Mouse (Mus musculus): ENCODE data around the gene Pus10. TPM values are rescaled to one million over a fixed set of nuclear protein-coding genes. Genes with fewer than 3 reads are reported as not detected.
A peak's percentile ranks its signal among the peaks of the same experiment; 100 is the strongest.

The Pus10 gene
- polyA plus RNA-seq, 1 experiment from 2014 or later: 11.8 TPM

DNA sequence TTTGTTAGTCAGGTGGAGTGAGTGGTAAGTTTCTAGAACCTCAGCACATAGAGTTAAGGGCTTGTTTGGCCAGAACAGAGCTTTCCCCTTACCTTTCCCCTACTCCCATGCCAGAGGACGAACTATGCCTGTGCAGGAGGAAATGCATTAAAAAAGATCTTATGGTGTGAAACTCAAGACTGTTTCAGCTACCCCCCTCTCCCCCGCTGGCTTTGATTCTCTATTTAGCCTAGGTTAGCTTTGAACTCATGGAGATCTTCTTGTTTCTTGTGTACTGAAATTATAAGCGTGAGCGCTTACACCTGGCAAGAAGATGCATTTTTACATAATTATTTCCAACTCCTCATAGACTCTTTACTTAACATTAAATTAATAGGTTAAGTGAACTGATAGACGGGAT is 1.1 kb downstream of the Pus10 start:
- peaks cover 25% of the 10 kb centered on the region for H3K4me1 ChIP-seq (replicated peaks)
- peak overlapping the region; percentile 92 for H3K9ac ChIP-seq
- 12% methylated on average over 5 of the region's 5 CpGs for WGBS
- ATAC-seq (ENCODE audit: low FRiP score): no peak
- H3K9me3 ChIP-seq: no peaks in the 10 kb centered on the region
- peak overlapping the region; percentile 91 for H3K4me3 ChIP-seq
- peak overlapping the region; percentile 78 for H3K4me2 ChIP-seq
- H3K27ac ChIP-seq: peak overlapping the region; percentile 97
- H3K27me3 ChIP-seq: no peaks in the 10 kb centered on the region
- no peaks in the 10 kb centered on the region for H3K36me3 ChIP-seq

DNA sequence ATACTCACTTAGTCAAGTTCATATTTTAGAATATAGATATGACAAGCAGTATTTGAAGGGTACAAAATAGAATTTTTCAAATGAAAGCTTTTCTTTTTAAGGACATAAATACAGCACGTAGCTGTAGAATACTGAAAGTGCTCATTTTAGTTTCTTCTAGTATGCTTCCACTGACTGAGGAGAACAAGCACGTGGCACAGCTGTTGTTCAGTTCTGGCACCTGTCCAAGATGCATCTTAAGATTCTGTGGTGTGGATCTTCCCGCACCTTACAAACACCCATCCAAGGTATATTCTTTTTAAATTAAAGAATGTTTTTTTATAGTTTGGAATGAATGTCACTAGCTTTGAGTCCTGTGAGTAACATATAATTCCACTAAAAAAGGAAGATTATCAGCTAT is 1.7 kb downstream of the Pus10 start:
- no peaks in the 10 kb centered on the region for H3K27me3 ChIP-seq
- peaks cover 24% of the 10 kb centered on the region for H3K4me1 ChIP-seq (replicated peaks)
- 37% methylated on average over 3 of the region's 3 CpGs for WGBS
- H3K9me3 ChIP-seq: no peaks in the 10 kb centered on the region
- no peak overlapping the region for H3K27ac ChIP-seq
- ATAC-seq (ENCODE audit: low FRiP score): no peak
- H3K4me2 ChIP-seq: peak overlapping the region; percentile 78
- H3K36me3 ChIP-seq: no peaks in the 10 kb centered on the region
- peak overlapping the region; percentile 91 for H3K4me3 ChIP-seq
- no peak overlapping the region for H3K9ac ChIP-seq

DNA sequence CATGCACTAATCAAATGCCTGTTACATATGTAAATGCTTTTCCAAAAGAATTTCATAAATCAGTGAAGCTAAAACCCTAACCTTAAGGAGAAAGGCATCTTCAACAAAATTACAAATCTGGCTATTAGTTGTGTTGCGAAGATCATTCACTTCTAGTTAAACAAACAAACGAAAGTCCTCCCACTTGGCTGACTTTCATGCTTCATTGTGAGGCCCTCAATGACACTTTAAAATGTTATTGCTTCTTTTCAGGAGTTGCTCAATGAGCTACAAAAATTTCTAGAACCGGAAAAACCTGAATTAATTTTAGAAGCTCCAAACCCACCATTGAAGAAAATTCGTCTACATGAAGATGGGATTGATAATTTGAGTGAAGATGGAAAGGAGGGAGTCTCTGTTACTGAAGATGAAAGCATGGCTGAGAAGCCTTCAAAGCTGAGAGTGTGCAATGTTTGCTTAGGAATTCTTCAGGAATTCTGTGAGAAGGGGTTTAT is 6.8 kb downstream of the Pus10 start:
- Histone ChIP-seq H3K27ac (no peak overlapping the region), H3K9me3 (no peaks in the 10 kb centered on the region), H3K4me3 (no peak overlapping the region), H3K4me2 (no peak overlapping the region), H3K36me3 (peaks cover 46% of the 10 kb centered on the region), H3K9ac (no peak overlapping the region), H3K27me3 (no peaks in the 10 kb centered on the region), H3K4me1 (replicated peaks) (peaks cover 5% of the 10 kb centered on the region)
- ATAC-seq (ENCODE audit: low FRiP score): no peak
- 92% methylated on average over 4 of the region's 4 CpGs for WGBS

DNA sequence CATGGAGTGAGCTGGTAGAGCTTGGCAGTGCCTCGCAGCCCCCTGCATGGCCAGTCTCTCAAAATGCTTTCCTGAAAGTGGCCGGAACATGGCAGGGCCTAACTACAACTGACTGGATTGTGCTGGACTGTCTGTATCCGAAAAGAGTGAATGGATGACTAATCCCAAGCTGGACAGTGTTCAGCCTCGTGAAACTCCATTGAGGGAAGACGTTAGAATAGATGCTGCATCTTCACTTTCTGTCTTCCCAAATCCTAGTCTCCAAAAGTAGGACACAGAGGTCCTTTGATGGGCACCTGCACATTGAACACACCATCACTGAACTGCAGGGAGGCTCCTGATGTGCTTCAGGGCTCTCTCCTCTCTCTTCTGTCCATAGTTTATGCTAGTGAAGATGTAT is 10.6 kb downstream of the Pus10 start:
- Histone ChIP-seq H3K4me1 (replicated peaks) (no peaks in the 10 kb centered on the region), H3K27ac (no peak overlapping the region), H3K4me3 (no peak overlapping the region), H3K4me2 (no peak overlapping the region), H3K27me3 (no peaks in the 10 kb centered on the region), H3K9ac (no peak overlapping the region), H3K36me3 (peaks cover 71% of the 10 kb centered on the region), H3K9me3 (no peaks in the 10 kb centered on the region)
- ATAC-seq (ENCODE audit: low FRiP score): no peak
- WGBS: 87% methylated on average over 5 of the region's 5 CpGs

DNA sequence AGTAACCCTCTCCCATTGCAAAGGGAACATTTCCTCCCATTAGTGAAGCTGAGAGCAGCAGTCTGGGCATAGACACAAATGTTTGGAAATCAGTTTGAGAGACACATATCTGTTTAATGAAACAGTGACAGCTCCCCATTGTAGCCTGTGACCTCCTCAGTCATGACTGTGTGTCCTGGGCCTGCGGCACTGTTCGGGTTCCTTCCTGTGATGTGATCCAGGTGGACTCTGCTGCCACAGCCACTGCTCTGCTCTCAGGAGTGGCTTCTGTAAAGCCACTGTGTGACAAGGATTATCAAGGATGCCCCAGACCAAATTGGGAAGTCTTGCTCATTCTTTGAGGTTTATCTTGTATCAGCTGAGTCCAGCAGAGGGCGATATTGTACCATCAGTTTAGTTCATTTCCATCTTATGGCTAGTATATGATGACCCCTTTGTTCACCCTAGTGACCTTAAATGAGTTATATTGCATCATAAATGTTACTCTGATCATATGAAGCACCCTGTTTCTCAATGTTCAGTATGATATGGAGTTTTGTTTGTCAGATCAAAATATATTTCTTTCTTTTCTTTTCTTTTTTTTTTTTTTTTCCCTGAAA is 13.7 kb downstream of the Pus10 start:
- Histone ChIP-seq H3K4me3 (no peak overlapping the region), H3K9ac (no peak overlapping the region), H3K4me1 (replicated peaks) (no peaks in the 10 kb centered on the region), H3K4me2 (no peak overlapping the region), H3K27me3 (no peaks in the 10 kb centered on the region), H3K9me3 (no peaks in the 10 kb centered on the region), H3K27ac (no peak overlapping the region), H3K36me3 (peaks cover 78% of the 10 kb centered on the region)
- WGBS: 43% methylated on average over 3 of the region's 3 CpGs
- ATAC-seq (ENCODE audit: low FRiP score): peak; percentile 46

DNA sequence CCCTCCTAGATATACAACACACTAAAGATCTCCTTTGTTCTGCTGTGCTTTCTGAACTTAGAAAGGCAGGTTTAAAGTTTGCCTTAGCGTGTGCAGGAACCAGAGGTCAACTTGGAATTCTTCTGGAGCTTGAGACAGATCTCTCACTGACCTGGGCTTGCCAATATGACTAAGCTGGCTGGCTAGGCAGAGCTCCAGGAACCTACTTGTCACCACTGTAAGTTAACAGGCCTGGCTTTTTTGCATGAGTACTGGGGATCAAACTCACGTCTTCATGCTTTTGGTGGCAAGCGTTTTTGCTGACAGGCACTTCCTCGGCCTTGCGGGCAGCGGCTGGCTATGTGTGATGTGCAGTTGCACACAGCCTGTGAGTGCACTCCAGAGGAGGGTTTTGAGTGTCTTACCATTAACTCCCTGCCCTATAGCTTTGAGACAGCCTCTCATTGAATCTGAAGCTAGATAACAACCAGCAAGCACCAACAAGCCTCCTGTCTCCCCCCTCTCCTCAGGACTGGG is 15.0 kb downstream of the Pus10 start:
- no peak overlapping the region for H3K4me3 ChIP-seq
- 84% methylated on average over 6 of the region's 6 CpGs for WGBS

DNA sequence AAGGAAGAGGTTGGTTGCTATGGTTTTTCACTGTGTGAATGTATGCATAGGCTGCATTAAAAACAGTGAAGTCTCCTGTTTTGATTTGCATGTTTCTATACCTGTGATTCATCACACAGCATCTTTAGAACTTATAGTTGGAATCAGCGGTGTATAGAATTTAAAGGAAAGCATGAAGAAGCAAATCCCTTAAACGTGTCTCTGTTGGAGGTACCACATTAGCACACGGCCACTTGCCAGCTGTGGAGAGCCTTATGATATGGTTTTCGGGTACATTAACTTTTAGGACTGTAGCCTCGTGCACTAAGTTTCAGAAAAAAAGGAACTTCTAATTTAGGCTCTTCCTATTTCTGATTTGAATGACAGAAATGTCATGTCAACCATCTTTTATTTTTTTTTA is 17.1 kb downstream of the Pus10 start:
- no peak overlapping the region for H3K4me3 ChIP-seq
- ATAC-seq (ENCODE audit: low FRiP score): no peak
- no peaks in the 10 kb centered on the region for H3K9me3 ChIP-seq
- H3K36me3 ChIP-seq: peaks cover 65% of the 10 kb centered on the region
- H3K27ac ChIP-seq: no peak overlapping the region
- H3K4me2 ChIP-seq: no peak overlapping the region
- H3K27me3 ChIP-seq: no peaks in the 10 kb centered on the region
- WGBS: 94% methylated on average over 5 of the region's 5 CpGs
- H3K4me1 ChIP-seq (replicated peaks): no peaks in the 10 kb centered on the region
- H3K9ac ChIP-seq: no peak overlapping the region

More for the DNA sequence above, 15.0 kb downstream of the Pus10 start:
- Histone ChIP-seq H3K9me3 (no peaks in the 10 kb centered on the region), H3K9ac (no peak overlapping the region), H3K27me3 (no peaks in the 10 kb centered on the region), H3K4me1 (replicated peaks) (no peaks in the 10 kb centered on the region), H3K36me3 (peaks cover 69% of the 10 kb centered on the region), H3K4me2 (no peak overlapping the region), H3K27ac (no peak overlapping the region)
- no peak for ATAC-seq (ENCODE audit: low FRiP score)

DNA sequence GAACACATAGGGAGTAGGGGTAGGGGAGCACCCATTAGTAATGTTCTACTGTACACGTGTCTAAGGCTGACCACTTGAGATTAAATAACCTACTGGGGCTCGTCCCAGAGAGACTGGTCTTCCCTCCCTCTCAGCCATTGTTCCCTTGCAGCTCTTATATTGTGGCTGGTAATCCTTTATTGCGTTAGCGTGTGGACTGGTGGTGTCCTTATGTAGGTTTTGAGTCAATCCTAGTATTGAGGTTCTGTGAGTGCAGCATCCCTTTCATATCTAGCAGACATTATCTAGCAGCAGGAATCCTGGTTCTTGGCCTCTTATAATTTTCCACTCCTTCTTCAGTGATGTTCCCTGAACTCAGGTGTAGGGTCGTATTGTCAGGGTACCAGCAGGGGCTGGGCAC is 21.2 kb downstream of the Pus10 start:
- 91% methylated on average over 5 of the region's 5 CpGs for WGBS
- Histone ChIP-seq H3K4me3 (no peak overlapping the region), H3K27ac (no peak overlapping the region), H3K36me3 (peaks cover 48% of the 10 kb centered on the region), H3K27me3 (no peaks in the 10 kb centered on the region), H3K4me2 (no peak overlapping the region), H3K4me1 (replicated peaks) (no peaks in the 10 kb centered on the region), H3K9me3 (no peaks in the 10 kb centered on the region), H3K9ac (no peak overlapping the region)
- ATAC-seq (ENCODE audit: low FRiP score): no peak

DNA sequence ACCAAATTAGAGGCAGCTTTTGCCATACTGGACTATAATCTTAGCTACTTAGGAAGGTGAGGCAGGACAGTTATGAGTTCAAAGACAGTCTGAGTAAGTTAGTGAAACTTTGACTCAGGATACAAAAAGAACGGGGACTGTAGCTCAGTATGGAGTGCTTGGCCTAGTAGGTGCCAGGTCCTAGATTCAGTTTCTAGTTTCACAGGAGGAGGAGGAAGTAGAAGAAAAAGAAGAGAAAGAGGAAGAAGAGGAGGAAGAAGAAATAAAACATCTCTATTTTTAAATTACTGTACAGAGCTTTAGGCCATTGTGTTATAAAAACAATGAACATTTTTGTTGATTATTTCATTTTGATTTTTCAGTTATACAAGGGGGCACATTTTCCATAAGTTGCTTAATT is 22.6 kb downstream of the Pus10 start:
- Histone ChIP-seq H3K27me3 (no peaks in the 10 kb centered on the region), H3K4me2 (no peak overlapping the region), H3K36me3 (peaks cover 38% of the 10 kb centered on the region), H3K4me1 (replicated peaks) (no peaks in the 10 kb centered on the region), H3K4me3 (no peak overlapping the region), H3K27ac (no peak overlapping the region), H3K9ac (no peak overlapping the region), H3K9me3 (no peaks in the 10 kb centered on the region)
- no peak for ATAC-seq (ENCODE audit: low FRiP score)
- 91% methylated on average over 1 of the region's 1 CpGs for WGBS

DNA sequence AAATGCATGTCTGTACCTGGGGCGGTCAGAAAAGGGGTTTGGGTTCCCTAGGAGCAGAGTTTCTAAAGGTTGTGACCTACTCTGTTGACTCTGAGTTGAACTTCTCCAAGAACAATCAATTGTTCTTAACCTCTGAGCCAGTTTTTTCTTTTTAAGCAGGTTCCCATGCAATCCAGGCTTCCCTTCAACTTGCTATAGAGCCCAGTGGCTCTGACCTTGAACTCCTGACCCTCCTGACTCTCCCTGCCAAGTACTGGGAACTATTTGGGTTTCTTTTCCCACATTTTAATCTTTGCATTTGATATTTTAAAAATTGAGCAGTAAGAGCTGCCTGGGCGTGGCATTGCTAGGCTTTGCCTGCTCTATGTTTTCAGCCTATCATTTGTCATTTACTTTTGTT is 27.8 kb downstream of the Pus10 start:
- WGBS: 95% methylated on average over 2 of the region's 2 CpGs
- Histone ChIP-seq H3K9me3 (no peaks in the 10 kb centered on the region), H3K27me3 (no peaks in the 10 kb centered on the region), H3K4me2 (no peak overlapping the region), H3K36me3 (peaks cover 10% of the 10 kb centered on the region; the same call in 1 of the 2 replicates), H3K27ac (no peak overlapping the region), H3K4me1 (replicated peaks) (no peaks in the 10 kb centered on the region), H3K9ac (no peak overlapping the region), H3K4me3 (no peak overlapping the region)
- no peak for ATAC-seq (ENCODE audit: low FRiP score)

DNA sequence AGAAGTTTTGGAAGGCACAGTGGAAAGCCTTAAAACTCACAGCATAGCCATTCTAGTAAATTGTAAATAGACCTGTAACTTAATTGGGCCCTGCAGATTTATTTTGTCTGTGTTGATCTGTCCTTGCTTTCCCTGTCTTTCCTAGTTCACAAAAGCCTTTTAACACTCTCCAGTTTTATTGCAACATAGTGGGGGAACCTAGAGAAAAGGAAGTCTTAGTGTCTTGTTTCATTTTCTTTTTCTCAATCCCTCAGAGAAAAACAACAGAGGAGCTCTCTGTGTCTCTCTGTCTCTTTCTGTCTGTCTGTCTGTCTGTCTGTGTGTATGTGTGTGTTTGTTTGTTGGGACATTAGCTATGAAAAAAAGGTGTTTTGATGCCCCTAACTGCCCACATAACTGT is 30.4 kb downstream of the Pus10 start:
- Histone ChIP-seq H3K36me3 (peaks cover 3% of the 10 kb centered on the region; the same call in 1 of the 2 replicates), H3K4me2 (no peak overlapping the region), H3K9me3 (no peaks in the 10 kb centered on the region), H3K4me3 (no peak overlapping the region), H3K27ac (no peak overlapping the region), H3K27me3 (no peaks in the 10 kb centered on the region), H3K9ac (no peak overlapping the region), H3K4me1 (replicated peaks) (no peaks in the 10 kb centered on the region)
- no peak for ATAC-seq (ENCODE audit: low FRiP score)

DNA sequence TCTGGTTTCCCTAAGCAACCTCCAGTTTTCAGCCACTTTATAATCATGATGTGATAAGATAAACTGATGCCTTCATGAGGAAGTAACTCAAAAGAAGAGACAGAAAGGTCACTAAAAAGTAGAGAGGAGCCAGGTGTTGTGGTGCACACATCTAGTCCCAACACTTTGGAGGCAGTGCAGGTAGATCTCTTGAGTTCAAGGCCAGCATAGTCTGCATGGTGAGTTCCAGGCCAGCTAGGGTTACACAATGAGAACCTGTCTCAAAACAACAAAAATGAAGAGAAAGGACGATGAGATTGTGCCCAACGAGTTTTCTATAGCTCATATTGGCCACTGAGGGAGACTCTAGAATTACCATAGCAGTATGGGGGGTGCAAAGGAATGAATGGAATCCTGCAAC is 33.1 kb downstream of the Pus10 start:
- no peaks in the 10 kb centered on the region for H3K27me3 ChIP-seq
- H3K9ac ChIP-seq: no peak overlapping the region
- peaks cover 13% of the 10 kb centered on the region for H3K36me3 ChIP-seq
- no peak overlapping the region for H3K27ac ChIP-seq
- 70% methylated on average over 2 of the region's 2 CpGs for WGBS
- no peaks in the 10 kb centered on the region for H3K4me1 ChIP-seq (replicated peaks)
- H3K4me3 ChIP-seq: no peak overlapping the region
- H3K4me2 ChIP-seq: no peak overlapping the region
- no peaks in the 10 kb centered on the region for H3K9me3 ChIP-seq
- no peak for ATAC-seq (ENCODE audit: low FRiP score)

DNA sequence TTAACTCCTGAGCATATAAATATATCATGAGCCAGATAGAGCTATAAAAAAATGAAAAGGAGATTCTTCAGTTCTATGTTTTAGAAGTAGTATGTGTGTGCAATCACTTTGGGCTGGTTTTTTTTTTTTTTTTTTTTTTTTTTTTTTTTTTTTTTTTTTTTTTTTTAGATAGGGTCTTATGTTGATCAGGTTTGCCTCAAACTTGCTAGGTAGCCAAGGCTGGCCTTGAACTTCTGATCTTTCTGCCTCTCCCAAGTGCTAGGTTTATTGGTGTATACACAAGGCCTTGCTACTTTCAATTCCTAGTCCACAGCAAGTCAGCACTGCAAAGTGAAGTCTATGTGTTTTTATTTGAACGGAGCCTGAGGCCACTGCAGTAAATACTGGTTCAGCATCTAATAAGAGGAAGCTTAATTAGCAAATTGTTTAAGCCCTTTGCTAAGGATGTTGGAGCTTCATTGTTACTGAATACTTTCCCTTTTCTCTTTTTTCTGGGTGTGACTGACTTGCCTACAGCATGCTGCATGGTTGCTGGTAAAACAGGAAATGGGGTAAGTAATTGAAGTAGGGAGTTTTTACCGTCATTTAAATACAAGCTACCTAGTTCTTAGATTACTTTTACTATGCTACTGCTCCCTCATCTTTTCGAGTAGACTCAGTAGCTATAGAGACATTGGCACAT is 34.1 kb downstream of the Pus10 start:
- Histone ChIP-seq H3K27me3 (no peaks in the 10 kb centered on the region), H3K9ac (no peak overlapping the region), H3K4me2 (no peak overlapping the region), H3K9me3 (no peaks in the 10 kb centered on the region), H3K36me3 (peaks cover 14% of the 10 kb centered on the region), H3K4me1 (replicated peaks) (no peaks in the 10 kb centered on the region), H3K4me3 (no peak overlapping the region), H3K27ac (no peak overlapping the region)
- ATAC-seq (ENCODE audit: low FRiP score): no peak
- 84% methylated on average over 3 of the region's 3 CpGs for WGBS

Data from hindbrain, embryonic 13.5 days (tissue).